Mouse (Mus musculus) heart, postnatal 0 days (tissue): ENCODE data around the gene Armc6. TPM values are rescaled to one million over a fixed set of nuclear protein-coding genes. Genes with fewer than 3 reads are reported as not detected.
A peak's percentile ranks its signal among the peaks of the same experiment; 100 is the strongest.

Experiments
- ATAC-seq: fragments of 200-750 bp; cut with Nextera tagmentation; 2 replicates; pipeline ENCODE4 v1.8.0; 2017; ENCODE audit warnings: low read depth, moderate number of reproducible peaks, moderate library complexity; ENCODE audit not compliant: insufficient read depth
- DNase-seq: peaks from one replicate; pipeline ENCODE4 v3.0.0-alpha.2; 2016; ENCODE audit warnings: low spot score
- H3K27ac ChIP-seq: fragments of 300-500 bp; sonication (generic); 2 replicates; pipeline ENCODE4 v1.5.1; 2014; ENCODE audit warnings: low read depth, mild to moderate bottlenecking
- H3K27me3 ChIP-seq: fragments of 300-500 bp; sonication (generic); 2 replicates; pipeline ENCODE4 v1.6.1; 2014; ENCODE audit warnings: low read length, mixed read lengths; ENCODE audit not compliant: control insufficient read depth, insufficient read depth
- H3K36me3 ChIP-seq: fragments of 300-500 bp; sonication (generic); replicated peaks from 2 replicates; pipeline ENCODE4 v1.6.1; 2014; ENCODE audit warnings: low read length, mixed read lengths; ENCODE audit not compliant: control insufficient read depth, insufficient read depth
- H3K4me1 ChIP-seq: fragments of 300-500 bp; sonication (generic); 2 replicates; pipeline ENCODE4 v1.6.1; 2014; ENCODE audit warnings: antibody characterized with exemption; ENCODE audit not compliant: control insufficient read depth, insufficient read depth
- H3K4me2 ChIP-seq: fragments of 300-500 bp; sonication (generic); 2 replicates; pipeline ENCODE4 v1.6.1; 2014; ENCODE audit warnings: low read depth, mild to moderate bottlenecking, low read length, moderate library complexity
- H3K4me3 ChIP-seq: fragments of 300-500 bp; sonication (generic); 2 replicates; pipeline ENCODE4 v1.5.1; 2014; ENCODE audit warnings: low read depth, low read length
- H3K9ac ChIP-seq: fragments of 300-500 bp; sonication (generic); replicated peaks from 2 replicates; pipeline ENCODE4 v1.6.1; 2014; ENCODE audit warnings: low read depth, low read length, mixed read lengths
- H3K9me3 ChIP-seq: fragments of 300-500 bp; sonication (generic); replicated peaks from 2 replicates; pipeline ENCODE4 v1.6.1; 2016; ENCODE audit warnings: low read length; ENCODE audit not compliant: control insufficient read depth
- CTCF ChIP-seq: IDR thresholded peaks from 2 replicates; pipeline ENCODE4 v1.5.1; 2016; ENCODE audit warnings: antibody characterized with exemption, control low read depth, low read depth
- EP300 ChIP-seq: IDR thresholded peaks from 2 replicates; pipeline ENCODE4 v1.6.1; 2016; ENCODE audit warnings: antibody characterized with exemption, low read depth
- WGBS: fragments of 180-500 bp; shearing (Covaris S2); extraction: QIAGEN DNeasy Blood & Tissue Kit; methylation state at CpG from one replicate; pipeline ENCODE4 v1.1.7; 2014; 5-methylcytosine and 5-hydroxymethylcytosine counted together
- polyA plus RNA-seq: library from polyadenylated mRNA; unstranded; fragments of >200 nt; fragmentation: Nextera tagmentation; extraction: Ambion mirVana; gene quantifications from 2 replicates; pipeline ENCODE4 v1.2.1, GENCODE M21; 2015
- total RNA-seq: library from RNA; depleted of rRNA; stranded (reverse); fragments of >200 nt; gene quantifications from 2 replicates; pipeline ENCODE4 v1.2.3, GENCODE M21; 2014; ENCODE audit warnings: low replicate concordance

Gene Armc6
- total and polyA plus RNA-seq, 2 experiments from 2014 or later = 11.9 to 20.1 TPM

DNA sequence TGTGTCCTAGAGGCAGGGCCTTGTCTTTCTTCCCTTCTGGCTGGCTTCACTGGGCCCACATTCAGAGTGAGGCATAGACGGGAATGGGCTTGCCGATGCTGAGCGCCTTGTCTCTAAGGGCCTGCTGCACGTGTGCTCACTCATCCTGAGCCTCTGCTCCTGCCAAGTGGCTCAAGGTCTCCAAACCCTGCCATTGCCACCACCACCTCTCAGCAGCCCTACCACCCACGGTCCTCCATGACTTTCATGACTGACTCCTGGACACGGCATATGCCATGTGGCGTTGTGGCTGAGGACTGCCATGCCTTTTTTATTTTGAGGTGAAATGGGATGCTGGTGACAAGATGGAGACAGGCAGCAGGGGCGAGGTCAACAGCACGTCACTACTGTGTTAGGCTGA lies 3.4 kb downstream of the Armc6 start:
- WGBS = 91% methylated on average over 9 of the region's 9 CpGs
- TF ChIP-seq EP300 (no peak), CTCF (no peak)
- no peak for DNase-seq

DNA sequence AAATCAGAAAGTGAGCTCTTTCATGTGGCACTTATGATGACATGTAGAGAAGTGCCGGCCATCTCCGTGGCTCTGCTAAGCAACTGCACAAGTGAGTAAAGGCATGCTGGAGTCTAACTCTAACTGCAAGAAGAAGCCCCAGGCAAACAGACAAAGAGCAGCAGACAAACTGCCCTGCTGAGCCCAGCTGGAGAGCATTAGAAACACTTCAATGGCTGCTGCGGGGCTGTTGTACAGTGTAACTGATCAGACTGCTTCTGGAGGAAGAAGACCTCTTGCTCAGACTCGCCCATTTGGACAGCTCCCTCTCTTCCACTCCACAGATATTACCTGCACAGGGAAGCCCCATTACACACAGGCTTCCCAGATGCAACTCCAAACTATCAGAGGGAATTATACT lies 6.3 kb downstream of the Armc6 start:
- H3K27ac ChIP-seq = no peak overlapping the region
- H3K4me1 ChIP-seq = 0 out of 2 replicates have a peak, but pooled peaks cover under 1% of the 10 kb centered on the region
- H3K4me3 ChIP-seq = no peak overlapping the region
- WGBS = 79% methylated on average over 4 of the region's 4 CpGs
- H3K4me2 ChIP-seq = no peak overlapping the region
- TF ChIP-seq EP300 = no peak
- TF ChIP-seq CTCF = no peak
- no peaks in the 10 kb centered on the region for H3K9me3 ChIP-seq
- H3K36me3 ChIP-seq = peaks cover 56% of the 10 kb centered on the region
- no peaks in the 10 kb centered on the region for H3K27me3 ChIP-seq
- ATAC-seq (no peak), DNase-seq (no peak)
- no peak overlapping the region for H3K9ac ChIP-seq

More for the DNA sequence above, 3.4 kb downstream of the Armc6 start:
- H3K9me3 ChIP-seq = no peaks in the 10 kb centered on the region
- no peak for ATAC-seq
- peaks cover 36% of the 10 kb centered on the region for H3K36me3 ChIP-seq
- no peak overlapping the region for H3K4me3 ChIP-seq
- H3K4me1 ChIP-seq = peaks cover 8% of the 10 kb centered on the region
- no peak overlapping the region for H3K9ac ChIP-seq
- H3K4me2 ChIP-seq = no peak overlapping the region
- no peaks in the 10 kb centered on the region for H3K27me3 ChIP-seq
- H3K27ac ChIP-seq = no peak overlapping the region

DNA sequence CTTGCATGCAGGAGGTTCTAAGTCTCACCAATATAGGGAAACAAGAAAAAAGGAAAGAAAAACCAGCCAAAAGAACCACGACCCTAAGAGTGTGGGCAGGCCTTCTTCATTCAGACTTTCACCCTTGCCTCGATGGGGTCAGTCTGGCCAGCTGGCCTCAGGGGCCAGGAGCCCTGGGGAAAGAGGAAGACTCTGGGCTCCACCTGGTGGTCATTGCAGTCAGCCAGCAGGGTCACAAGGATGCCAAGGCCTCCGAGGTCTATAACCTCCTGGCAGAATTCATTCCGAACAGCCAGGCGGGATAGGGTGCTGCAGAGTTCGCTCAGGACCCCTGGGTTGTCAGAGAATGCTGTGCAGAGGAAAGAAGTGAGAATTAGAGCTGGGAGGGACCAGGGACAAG lies 10.9 kb downstream of the Armc6 start:
- WGBS = 39% methylated on average over 6 of the region's 6 CpGs
- Histone ChIP-seq H3K4me3 (no peak overlapping the region), H3K27ac (no peak overlapping the region), H3K9me3 (no peaks in the 10 kb centered on the region), H3K4me1 (peaks cover 14% of the 10 kb centered on the region), H3K9ac (no peak overlapping the region), H3K27me3 (no peaks in the 10 kb centered on the region), H3K36me3 (peaks cover 43% of the 10 kb centered on the region), H3K4me2 (no peak overlapping the region)
- peak; percentile 77 for TF ChIP-seq CTCF
- no peak for TF ChIP-seq EP300
- peak; percentile 42; the same call in 1 of the 2 replicates for ATAC-seq
- no peak for DNase-seq

DNA sequence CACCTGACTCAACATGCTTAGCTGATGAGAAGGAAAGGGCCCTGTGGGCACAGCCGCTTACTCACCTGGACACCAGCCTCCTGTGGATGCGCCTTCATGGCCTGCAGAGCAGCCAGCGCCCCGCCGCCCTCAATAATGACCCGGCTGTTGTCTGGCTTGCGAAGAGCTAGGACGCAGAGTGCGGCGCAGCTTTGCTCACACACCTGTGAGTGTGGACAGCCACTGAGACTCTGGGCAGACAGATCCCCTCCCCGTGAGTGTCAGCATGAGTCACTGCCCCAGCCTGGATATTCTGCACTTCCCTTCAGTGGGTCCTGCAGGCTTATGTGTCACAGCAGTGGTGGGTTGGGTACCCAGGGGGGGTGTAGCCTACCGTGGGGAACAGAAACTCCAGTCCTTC lies 12.2 kb downstream of the Armc6 start:
- no peak overlapping the region for H3K4me3 ChIP-seq
- ATAC-seq = no peak
- no peaks in the 10 kb centered on the region for H3K9me3 ChIP-seq
- DNase-seq = no peak
- WGBS = 83% methylated on average over 12 of the region's 12 CpGs
- TF ChIP-seq CTCF = no peak
- TF ChIP-seq EP300 = no peak
- H3K27ac ChIP-seq = no peak overlapping the region
- H3K36me3 ChIP-seq = peaks cover 35% of the 10 kb centered on the region
- H3K4me1 ChIP-seq = peaks cover 14% of the 10 kb centered on the region
- H3K27me3 ChIP-seq = no peaks in the 10 kb centered on the region
- no peak overlapping the region for H3K9ac ChIP-seq
- H3K4me2 ChIP-seq = no peak overlapping the region

DNA sequence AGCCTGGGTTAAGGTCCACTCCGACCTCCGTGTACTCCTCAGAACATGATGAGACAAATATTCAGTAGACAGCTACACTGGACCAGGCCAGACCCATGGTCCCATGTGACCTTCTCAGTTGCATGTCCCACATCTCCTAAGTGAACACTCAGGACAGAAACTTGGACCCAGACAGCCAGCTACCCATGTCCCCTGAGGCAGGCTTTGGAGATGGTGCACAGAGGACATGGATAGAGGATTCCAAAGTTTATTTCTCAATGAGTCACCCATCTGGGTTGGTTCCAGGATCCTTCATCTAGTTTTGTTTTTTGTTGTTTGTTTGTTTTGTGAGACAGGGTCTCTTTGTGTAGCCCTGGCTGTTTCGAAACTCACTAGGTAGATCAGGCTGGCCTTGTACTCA lies 13.4 kb downstream of the Armc6 start:
- 87% methylated on average over 3 of the region's 3 CpGs for WGBS
- Histone ChIP-seq H3K4me1 (peaks cover 21% of the 10 kb centered on the region), H3K27ac (peak overlapping the region; percentile 83; the same call in 1 of the 2 replicates), H3K4me3 (no peak overlapping the region), H3K27me3 (no peaks in the 10 kb centered on the region), H3K4me2 (no peak overlapping the region), H3K9me3 (no peaks in the 10 kb centered on the region), H3K9ac (peak overlapping the region; percentile 21; the same call in 1 of the 2 replicates), H3K36me3 (peaks cover 35% of the 10 kb centered on the region)
- DNase-seq (no peak), ATAC-seq (no peak)
- no peak for TF ChIP-seq CTCF
- no peak for TF ChIP-seq EP300

DNA sequence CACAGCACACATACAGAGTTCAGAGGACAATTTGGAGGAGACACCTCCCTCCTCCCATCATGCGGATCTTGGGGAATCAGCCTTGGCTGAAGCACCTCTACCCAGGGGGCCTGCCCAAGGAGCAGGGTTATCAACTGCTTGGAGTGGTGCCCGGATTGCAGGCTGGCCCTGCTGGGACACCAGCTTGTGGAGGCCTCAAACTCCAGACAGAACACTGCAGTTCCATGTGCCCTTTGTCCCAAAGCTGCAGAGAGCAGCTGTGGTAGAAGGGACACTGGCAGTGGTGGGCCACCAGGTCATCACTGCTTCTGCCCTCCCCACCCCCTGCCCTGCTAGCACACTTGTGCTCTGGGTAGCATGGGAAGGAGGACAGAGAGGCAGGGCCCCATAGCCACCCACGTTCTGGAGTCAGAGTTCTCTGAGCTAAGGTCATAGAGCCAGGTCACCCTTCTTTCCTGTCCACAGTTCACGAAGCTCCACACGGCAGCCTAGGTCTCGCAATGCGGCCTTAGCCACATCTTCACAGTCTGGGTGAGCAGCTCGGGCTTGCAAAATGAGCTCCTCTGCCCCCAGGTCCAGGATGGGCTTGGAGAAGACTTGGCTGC lies 13.9 kb downstream of the Armc6 start:
- peak; percentile 45 for ATAC-seq
- peak overlapping the region; percentile 21; the same call in 1 of the 2 replicates for H3K9ac ChIP-seq
- H3K9me3 ChIP-seq = no peaks in the 10 kb centered on the region

More for the DNA sequence above, 13.9 kb downstream of the Armc6 start:
- Histone ChIP-seq H3K4me1 (peaks cover 21% of the 10 kb centered on the region), H3K36me3 (peaks cover 31% of the 10 kb centered on the region), H3K4me2 (no peak overlapping the region), H3K4me3 (no peak overlapping the region), H3K27ac (peak overlapping the region; percentile 83), H3K27me3 (no peaks in the 10 kb centered on the region)
- peak; percentile 47 for DNase-seq
- 54% methylated on average over 8 of the region's 8 CpGs for WGBS
- TF ChIP-seq CTCF (no peak), EP300 (no peak)
